Mouse (Mus musculus): ENCODE measurements around the gene Bhlhe23.

The Bhlhe23 gene

DNA sequence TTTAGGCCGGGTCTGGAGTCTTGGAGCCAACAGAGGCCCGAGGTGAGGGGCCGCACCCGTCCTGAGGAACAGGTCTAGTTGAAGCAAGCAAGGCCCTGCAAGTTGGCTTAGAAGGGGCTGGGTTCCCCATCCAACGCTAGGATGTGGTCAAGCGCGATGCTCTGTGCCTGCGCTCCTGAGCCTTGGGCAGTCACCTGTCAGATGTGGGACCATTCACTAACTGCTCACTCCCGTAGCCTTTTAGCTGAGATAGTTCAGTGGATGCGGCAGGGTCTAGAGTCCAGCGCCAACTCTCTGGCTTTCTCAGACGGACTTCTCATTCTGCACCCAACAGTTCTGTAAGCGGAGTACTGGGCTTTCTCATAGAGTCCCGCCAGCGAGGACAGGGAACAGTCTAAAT lies 1.1 kb downstream of the Bhlhe23 start:
- no peak for DNase-seq (ENCODE audit: low spot score in 2 of 2)

GRCm38 (mm10) chr2:180775223-180775622 lies 1.5 kb downstream of the Bhlhe23 start:
- DNase-seq (ENCODE audit: low spot score in 2 of 2), result no peak

DNA sequence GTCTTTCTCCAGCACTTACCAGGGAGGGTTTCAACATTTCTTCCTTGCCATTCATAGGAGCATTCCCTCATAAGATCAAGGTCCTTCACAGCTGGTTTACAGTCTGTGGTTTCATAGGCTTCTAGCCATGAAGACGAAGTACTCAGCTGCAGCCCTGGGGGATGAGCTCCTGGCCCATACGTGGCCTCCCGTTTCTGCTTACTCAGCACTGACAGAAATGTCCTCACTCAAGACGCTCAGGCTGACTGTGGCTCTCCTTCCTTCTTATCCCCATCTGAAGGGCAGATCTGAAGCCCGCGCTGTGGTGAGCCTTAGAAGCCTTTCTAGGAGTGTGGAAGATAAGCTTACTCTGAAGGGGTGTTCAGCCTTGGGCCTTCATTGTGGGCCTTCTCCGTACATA lies 11.0 kb downstream of the Bhlhe23 start:
- DNase-seq (ENCODE audit: low spot score in 2 of 2), result no peak

DNA sequence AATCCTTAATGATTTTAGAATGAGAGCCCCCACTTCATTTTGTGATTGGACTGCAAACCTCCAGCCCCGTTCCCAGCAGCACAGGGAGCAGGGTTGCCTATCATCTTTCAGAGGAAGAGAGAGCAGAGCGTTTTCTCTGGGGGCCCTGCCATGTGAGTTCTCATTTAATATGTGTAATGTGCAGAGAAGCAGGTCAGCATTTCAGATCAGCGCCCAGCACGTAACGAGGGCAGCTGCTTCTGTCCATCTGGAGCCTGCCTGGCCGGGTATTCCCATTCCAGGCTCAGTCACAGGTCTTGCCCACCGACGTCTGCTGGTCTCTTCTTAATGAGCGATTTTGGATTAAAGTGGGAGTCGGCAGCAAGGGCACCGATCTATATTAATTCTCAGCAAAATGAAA lies 11.7 kb downstream of the Bhlhe23 start:
- DNase-seq (ENCODE audit: low spot score in 2 of 2), result no peak

GRCm38 (mm10) chr2:180758513-180759263 lies 18.0 kb downstream of the Bhlhe23 start:
- no peak for DNase-seq (ENCODE audit: low spot score in 2 of 2)

GRCm38 (mm10) chr2:180756786-180757185 lies 19.9 kb downstream of the Bhlhe23 start:
- no peak for DNase-seq (ENCODE audit: low spot score in 2 of 2)

- peak; percentile 33 to 72 for DNase-seq (ENCODE audit: low spot score in 2 of 2)
Measured at GRCm38 (mm10) chr2:180755896-180756295, 20.8 kb downstream of the Bhlhe23 start.

DNA sequence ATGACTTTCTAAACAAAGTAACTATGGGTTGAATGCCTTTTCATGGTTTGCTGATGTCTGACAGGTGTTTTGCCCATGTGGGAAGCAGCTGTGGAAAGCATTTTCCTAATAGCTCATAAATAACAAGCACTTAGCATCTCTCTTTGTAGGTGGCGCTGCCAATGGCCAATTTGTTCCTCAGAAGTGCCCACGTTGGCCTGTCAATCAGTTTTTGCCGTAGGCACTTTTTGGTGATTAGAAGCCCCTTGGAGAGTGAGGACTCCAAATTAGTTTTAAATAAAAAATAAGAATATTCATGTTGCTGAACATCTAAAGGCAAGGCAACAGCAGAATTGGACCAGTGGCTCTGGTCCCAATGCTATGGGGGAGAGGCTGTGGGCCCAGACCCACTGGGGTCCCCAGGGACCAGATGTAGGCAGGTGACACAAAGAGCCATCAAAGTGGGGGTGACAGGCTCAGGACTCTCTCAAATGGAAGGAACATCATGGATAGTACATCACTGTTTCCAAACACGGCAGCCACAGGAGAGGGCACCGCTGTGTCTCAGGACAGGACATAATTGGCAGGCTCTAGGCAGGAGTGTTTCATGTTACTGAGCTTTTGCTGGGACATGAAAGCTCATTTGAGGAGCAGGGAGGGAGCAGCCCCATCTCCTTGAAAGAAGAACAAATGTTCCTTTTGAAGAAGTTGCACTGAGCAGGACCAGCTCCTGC lies 21.6 kb downstream of the Bhlhe23 start:
- DNase-seq (ENCODE audit: low spot score in 2 of 2), result no peak

DNA sequence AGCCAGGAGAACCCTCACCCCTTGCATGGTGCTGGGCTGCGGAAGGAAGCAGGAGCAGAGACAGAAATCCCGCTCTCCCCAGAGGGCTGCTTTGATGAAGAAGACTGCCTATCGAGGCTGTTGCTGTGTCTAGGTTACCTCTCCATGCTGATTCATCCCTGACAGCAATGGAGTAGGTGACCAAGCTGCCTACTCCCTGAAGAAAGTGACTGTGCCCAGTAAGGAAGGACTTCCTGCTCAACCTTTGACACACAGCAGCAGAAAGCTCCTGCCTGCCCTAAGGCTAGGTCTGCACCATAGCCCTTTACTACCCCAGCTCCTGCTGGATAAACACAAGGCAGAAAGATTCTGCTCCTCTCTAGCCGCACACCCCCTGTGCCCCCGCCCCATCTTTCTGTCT lies 27.8 kb downstream of the Bhlhe23 start:
- DNase-seq (ENCODE audit: low spot score in 2 of 2), result no peak

GRCm38 (mm10) chr2:180746569-180747192 lies 30.0 kb downstream of the Bhlhe23 start:
- DNase-seq (ENCODE audit: low spot score in 2 of 2), result no peak

DNA sequence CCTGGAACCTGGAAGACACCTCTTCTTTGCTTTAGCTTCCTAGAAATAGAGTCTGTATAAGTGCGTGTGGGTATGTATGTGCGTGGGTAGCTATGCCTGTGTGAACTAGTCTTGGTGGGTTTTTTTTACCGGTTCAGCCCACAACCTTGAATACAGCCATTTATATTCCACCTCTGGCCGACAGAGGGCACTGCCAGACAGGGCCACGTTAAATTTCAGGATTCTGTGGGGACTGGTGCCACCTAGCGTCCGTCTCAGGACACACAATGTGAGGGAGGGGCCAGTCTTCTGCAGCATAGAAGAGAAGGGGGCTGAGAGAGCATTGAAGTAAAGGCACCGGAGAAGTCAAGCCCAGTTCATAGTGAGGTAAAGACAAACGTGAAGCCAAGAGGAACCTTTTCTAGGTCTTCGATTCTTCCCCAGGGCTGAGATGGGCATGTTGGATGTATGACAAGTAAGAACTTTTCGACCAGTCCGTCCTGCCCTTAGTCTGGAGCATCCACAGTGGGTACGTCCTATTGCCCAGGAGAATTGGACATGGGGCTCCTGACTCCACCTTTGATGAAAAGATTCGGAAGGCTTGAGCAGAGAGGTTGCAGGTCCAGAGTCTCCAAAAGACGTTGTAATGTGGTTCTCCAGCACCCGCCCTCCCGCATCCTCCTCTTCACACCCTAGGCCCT lies 31.3 kb downstream of the Bhlhe23 start:
- peak; percentile 71 to 86 for DNase-seq (ENCODE audit: low spot score in 2 of 2)

DNA sequence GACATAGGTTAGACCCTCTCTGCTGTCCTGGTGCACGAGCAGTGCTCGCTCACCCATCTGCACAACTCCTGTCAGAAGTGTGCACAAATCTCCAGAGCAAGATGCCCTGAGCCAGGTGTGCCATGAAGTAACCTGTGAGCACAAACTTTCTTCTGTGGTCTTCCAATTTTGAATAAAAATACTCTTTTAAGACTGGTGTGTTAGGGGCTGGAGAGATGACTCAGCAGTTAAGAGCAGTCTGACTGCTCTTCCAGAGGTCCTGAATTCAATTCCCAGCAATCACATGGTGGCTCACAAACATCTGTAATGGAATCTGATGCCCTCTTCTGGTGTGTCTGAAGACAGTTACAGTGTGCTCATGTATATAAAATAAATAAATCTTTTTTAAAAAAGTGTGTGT lies 33.4 kb downstream of the Bhlhe23 start:
- no peak for DNase-seq (ENCODE audit: low spot score in 2 of 2)

GRCm38 (mm10) chr2:180742820-180743219 lies 33.9 kb downstream of the Bhlhe23 start:
- DNase-seq (ENCODE audit: low spot score in 2 of 2), result no peak

GRCm38 (mm10) chr2:180741421-180741820 lies 35.3 kb downstream of the Bhlhe23 start:
- DNase-seq (ENCODE audit: low spot score in 2 of 2), result no peak

DNA sequence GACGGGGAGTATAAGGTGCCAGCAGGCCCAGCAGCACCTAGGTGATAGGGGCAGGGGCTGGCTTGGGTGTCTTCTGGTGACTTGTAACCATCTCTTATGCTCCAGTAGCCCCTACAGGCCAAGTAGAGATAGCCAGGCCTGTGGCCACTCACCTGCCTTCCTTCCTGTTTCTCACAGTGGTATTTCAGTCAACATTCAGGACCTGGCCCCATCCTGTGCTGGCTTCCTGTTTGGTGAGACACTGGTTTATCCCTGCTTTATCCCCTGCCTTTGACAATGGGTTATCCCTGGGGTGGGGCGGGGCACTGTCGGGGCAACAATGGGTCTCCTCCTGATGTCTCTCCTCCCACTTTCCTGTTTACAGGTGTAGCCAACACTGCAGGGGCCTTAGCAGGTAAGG lies 36.4 kb downstream of the Bhlhe23 start:
- DNase-seq (ENCODE audit: low spot score in 2 of 2), result no peak

GRCm38 (mm10) chr2:180737984-180738383 lies 38.7 kb downstream of the Bhlhe23 start:
- no peak for DNase-seq (ENCODE audit: low spot score in 2 of 2)

- DNase-seq (ENCODE audit: low spot score in 2 of 2), result no peak
Measured at GRCm38 (mm10) chr2:180735232-180735631, 41.5 kb downstream of the Bhlhe23 start.

GRCm38 (mm10) chr2:180731984-180732383 lies 44.7 kb downstream of the Bhlhe23 start:
- no peak for DNase-seq (ENCODE audit: low spot score in 2 of 2)

GRCm38 (mm10) chr2:180731036-180731435 lies 45.7 kb downstream of the Bhlhe23 start:
- no peak for DNase-seq (ENCODE audit: low spot score in 2 of 2)

GRCm38 (mm10) chr2:180727613-180728021 lies 49.1 kb downstream of the Bhlhe23 start:
- DNase-seq (ENCODE audit: low spot score in 2 of 2), result no peak

GRCm38 (mm10) chr2:180726658-180727442 lies 49.9 kb downstream of the Bhlhe23 start:
- no peak for DNase-seq (ENCODE audit: low spot score in 2 of 2)

Measured in urinary bladder, postnatal 4 days (tissue).